Mouse (Mus musculus) ES-E14 (cell line): ENCODE measurements around the gene Gramd1c.

Experiments
- CHD2 ChIP-seq: IDR thresholded peaks from 2 replicates; pipeline ENCODE4 v1.6.1; 2014; ENCODE audit warnings: mild to moderate bottlenecking, low read depth, low read length, inconsistent platforms
- HCFC1 ChIP-seq: IDR thresholded peaks from 2 replicates; pipeline ENCODE4 v1.6.1; 2012; ENCODE audit warnings: low read length, inconsistent platforms, borderline replicate concordance; ENCODE audit not compliant: insufficient read depth
- MAFK ChIP-seq: IDR thresholded peaks from 2 replicates; pipeline ENCODE4 v1.6.1; 2014; ENCODE audit warnings: mild to moderate bottlenecking, low read depth, low read length, inconsistent platforms; ENCODE audit not compliant: insufficient read depth
- ZC3H11A ChIP-seq: IDR thresholded peaks from 2 replicates; pipeline ENCODE4 v1.6.1; 2012; ENCODE audit warnings: low read depth, mild to moderate bottlenecking, inconsistent platforms, low read length, borderline replicate concordance

GRCm38 (mm10) chr16:44033365-44033764 is 29.8 kb downstream of the Gramd1c start:
- TF ChIP-seq MAFK: no peak
- no peak for TF ChIP-seq HCFC1
- TF ChIP-seq ZC3H11A: no peak
- TF ChIP-seq CHD2: no peak
